Mouse (Mus musculus): ENCODE data around the gene Gm5936. TPM values are rescaled to one million over a fixed set of nuclear protein-coding genes. Genes with fewer than 3 reads are reported as not detected.
"Not testable (repeated sequence)": the region's sequence is repeated elsewhere in the genome, so short reads cannot be mapped to it uniquely, and the experiment has no call there.

The Gm5936 gene
- not detected in 2 replicates for polyA plus RNA-seq (2016; fragmentation: Nextera tagmentation; extraction: Ambion mirVana)

DNA sequence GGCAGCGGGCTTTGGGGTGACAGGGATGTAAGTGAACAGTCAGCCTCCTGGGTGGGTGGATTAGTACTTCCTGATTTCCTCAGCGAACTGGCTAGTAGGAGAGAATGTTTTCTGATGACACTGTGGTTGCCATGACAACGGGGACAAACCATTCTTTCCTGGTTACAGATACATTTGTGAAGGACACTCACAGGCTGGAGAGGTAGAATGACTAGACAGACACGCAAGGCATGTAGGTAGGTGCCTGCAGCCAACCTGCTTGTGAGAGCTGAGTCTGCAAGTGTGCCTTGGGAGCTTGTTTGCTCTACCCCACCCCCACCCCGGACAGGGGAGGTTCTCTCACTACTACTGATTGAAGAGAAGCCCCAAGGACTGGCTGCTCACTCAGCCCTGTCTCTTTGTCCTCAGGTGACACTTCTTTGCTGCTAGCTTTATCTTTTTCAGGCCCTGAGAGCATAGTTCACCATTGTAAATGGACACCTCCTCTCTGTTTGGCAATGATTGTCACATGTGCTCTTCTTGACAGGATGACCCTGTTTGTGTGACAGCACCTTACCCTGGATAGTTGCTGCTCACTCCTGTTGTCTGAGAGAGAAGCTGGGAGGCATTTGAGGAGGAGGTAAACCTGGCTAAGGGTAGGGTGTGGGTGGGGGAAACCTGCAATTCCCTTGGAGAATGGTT is at the start of gene Gm5936:
TSS of gene Gm5936 (plus strand) at position 355 of the 681 bp plus-strand sequence.
- not testable (repeated sequence) for ATAC-seq (ENCODE audit: insufficient number of reproducible peaks, insufficient read depth, low FRiP score, low TSS enrichment, low read depth); H3K4me2 ChIP-seq; H3K27ac ChIP-seq; H3K9me3 ChIP-seq; H3K9ac ChIP-seq (replicated peaks); H3K4me3 ChIP-seq (replicated peaks); H3K4me1 ChIP-seq (replicated peaks); H3K36me3 ChIP-seq; H3K27me3 ChIP-seq
- WGBS: 69% methylated on average over 2 of the region's 5 CpGs

GRCm38 (mm10) chrX:74856104-74856503 is 19.1 kb downstream of the Gm5936 start:
- not testable (repeated sequence) for H3K27me3 ChIP-seq; H3K27ac ChIP-seq; H3K4me3 ChIP-seq (replicated peaks); H3K9ac ChIP-seq (replicated peaks); H3K9me3 ChIP-seq; ATAC-seq (ENCODE audit: insufficient number of reproducible peaks, insufficient read depth, low FRiP score, low TSS enrichment, low read depth); H3K4me1 ChIP-seq (replicated peaks); H3K4me2 ChIP-seq; H3K36me3 ChIP-seq
- WGBS: 87% methylated on average over 12 of the region's 12 CpGs

DNA sequence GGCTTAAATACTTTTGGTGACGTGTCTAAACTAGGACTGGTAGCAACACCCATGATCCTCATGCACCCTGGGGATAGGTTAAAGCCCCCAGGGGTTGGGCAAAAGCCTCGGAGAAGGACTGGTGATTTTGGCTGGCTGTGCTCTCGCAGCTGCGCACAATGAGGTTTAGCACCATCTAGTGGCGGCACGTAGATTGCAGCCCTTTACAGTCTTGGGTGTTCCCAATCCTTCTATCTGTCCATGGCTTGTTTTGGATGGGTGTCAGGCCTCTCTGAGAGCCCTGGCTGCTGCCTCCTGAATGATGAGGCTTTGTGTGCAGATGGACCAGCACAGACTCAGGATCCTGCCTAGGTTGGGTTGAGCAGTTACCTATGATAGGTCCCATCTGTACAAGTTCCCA is 43.1 kb downstream of the Gm5936 start:
- not testable (repeated sequence) for H3K9ac ChIP-seq (replicated peaks); H3K4me1 ChIP-seq (replicated peaks); H3K27ac ChIP-seq; H3K36me3 ChIP-seq; H3K4me3 ChIP-seq (replicated peaks); ATAC-seq (ENCODE audit: insufficient number of reproducible peaks, insufficient read depth, low FRiP score, low TSS enrichment, low read depth); H3K9me3 ChIP-seq; H3K27me3 ChIP-seq; H3K4me2 ChIP-seq
- WGBS: 39% methylated on average over 5 of the region's 6 CpGs

Other genes with a start within 250 kb of the Gm5936 start
- gene Olfr1325, start 244.5 kb upstream of the Gm5936 start, polyA plus RNA-seq (2016; fragmentation: Nextera tagmentation; extraction: Ambion mirVana): not detected in 2 replicates
- not detected in 2 replicates for gene Gm5640, start 191.6 kb upstream of the Gm5936 start, polyA plus RNA-seq (2016; fragmentation: Nextera tagmentation; extraction: Ambion mirVana)
- 0.28 TPM in 1 of 2 replicates, not detected in the other for gene Gm6890, start 96.3 kb upstream of the Gm5936 start, polyA plus RNA-seq (2016; fragmentation: Nextera tagmentation; extraction: Ambion mirVana)
- 1.0 and 1.1 TPM in 2 replicates for gene Gab3, start 248.3 kb downstream of the Gm5936 start, polyA plus RNA-seq (2016; fragmentation: Nextera tagmentation; extraction: Ambion mirVana)